Mouse (Mus musculus): ENCODE measurements around the gene Riok2. TPM values are rescaled to one million over a fixed set of nuclear protein-coding genes. Genes with fewer than 3 reads are reported as not detected.

The Riok2 gene
- total RNA-seq, 2 experiments from 2014 or later = 12.5 to 13.0 TPM

Other genes with a start within 250 kb of the Riok2 start
- 1 to 10 TPM; 1.4 to 2.0 TPM for gene Lix1, start 28.4 kb downstream of the Riok2 start, total RNA-seq (2021)